Mouse (Mus musculus): ENCODE measurements around the gene Arhgap32. TPM values are rescaled to one million over a fixed set of nuclear protein-coding genes. Genes with fewer than 3 reads are reported as not detected.

Gene Arhgap32
- total RNA-seq (2012; rRNA removed), result 0.08 and 0.38 TPM in 2 replicates
- total RNA-seq (2014; rRNA removed), result not detected in 2 replicates
- polyA plus RNA-seq (2012; ENCODE audit: insufficient read length, low read depth), result 0.05 and 0.41 TPM in 2 replicates

- H3K4me2 ChIP-seq (ENCODE audit: insufficient read depth, low read depth, poor library complexity, severe bottlenecking), result no peak within 1 kb of the TSS
- dilution Hi-C loops (cut with MboI; ENCODE audit: extremely low pct_ligation_motif_present, extremely low pct_unique_long_range_greater_than_20kb, low sequenced_read_pairs), result no loop called here
Measured at GRCm38 (mm10) chr9:32115786-32116185, at the start of gene Arhgap32. TSS of gene Arhgap32 (plus strand) at chr9:32116136.

DNA sequence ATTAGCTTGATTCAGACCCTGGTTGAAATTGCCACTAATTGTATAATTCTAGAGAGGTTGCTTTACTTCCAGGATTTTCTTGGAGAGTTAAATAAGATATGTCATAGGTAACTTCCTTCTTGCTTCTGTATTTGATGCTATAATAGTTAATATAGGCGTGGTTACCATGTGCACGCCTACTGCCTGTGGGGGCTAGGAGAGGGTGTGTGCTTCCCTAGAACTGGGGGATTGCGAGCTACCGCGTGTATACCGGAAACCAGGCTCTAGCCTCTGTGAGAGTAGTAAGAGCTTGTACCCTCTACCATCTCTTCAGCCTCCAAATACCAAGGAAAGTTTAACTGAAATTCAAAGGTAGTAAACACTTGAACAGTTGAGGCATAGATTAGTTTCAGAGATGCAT, 43.2 kb upstream of the Arhgap32 start:
- Histone ChIP-seq H3K79me2 (replicated peaks; ENCODE audit: control insufficient read depth, extremely low read depth, insufficient read depth, poor library complexity, severe bottlenecking) (no peaks in the 10 kb centered on the region), H3K27me3 (replicated peaks) (no peaks in the 10 kb centered on the region), H3K9ac (ENCODE audit: insufficient read depth, low read depth) (no peak overlapping the region), H3K4me1 (ENCODE audit: control insufficient read depth in 1 of 2, insufficient read depth in 2 of 2) (no peaks in the 10 kb centered on the region), H3K9me3 (replicated peaks; ENCODE audit: low read length) (no peaks in the 10 kb centered on the region), H3K4me2 (ENCODE audit: insufficient read depth, low read depth, poor library complexity, severe bottlenecking) (no peak overlapping the region), H3K27ac (ENCODE audit: insufficient read depth, low read depth) (no peak overlapping the region), H3K36me3 (replicated peaks in 1 of 2; ENCODE audit: control insufficient read depth in 1 of 2, insufficient read depth in 1 of 2, low read length in 1 of 2) (no peaks in the 10 kb centered on the region), H3K4me3 (replicated peaks in 1 of 3; ENCODE audit: low read depth in 2 of 3, low read length in 2 of 3, poor library complexity in 1 of 3) (no peak overlapping the region)
- TF ChIP-seq USF2 (conservative IDR thresholded peaks at IDR 0.05; ENCODE audit: low read depth, low read length), result no peak
- TF ChIP-seq MXI1 (IDR thresholded peaks at IDR 0.05; ENCODE audit: low read depth, low read length), result no peak
- TF ChIP-seq E2F4 (IDR thresholded peaks at IDR 0.05; ENCODE audit: insufficient replicate concordance, low read depth, low read length), result no peak
- TF ChIP-seq TCF12 (IDR thresholded peaks at IDR 0.05; ENCODE audit: low read depth, low read length), result no peak
- TF ChIP-seq POLR2A (IDR thresholded peaks at IDR 0.05; ENCODE audit: low read depth, low read length), result no peak
- TF ChIP-seq RAD21 (IDR thresholded peaks at IDR 0.05; ENCODE audit: low read depth, low read length), result no peak
- in situ Hi-C loops (cut with MboI; ENCODE audit: low pct_ligation_motif_present, low pct_unique_long_range_greater_than_20kb, low sequenced_read_pairs) (no loop called here), dilution Hi-C loops (cut with MboI; ENCODE audit: extremely low pct_ligation_motif_present, extremely low pct_unique_long_range_greater_than_20kb, low sequenced_read_pairs) (no loop called here)
- no peak for DNase-seq (ENCODE audit: extremely low read depth)

More at GRCm38 (mm10) chr9:32115786-32116185, at the start of gene Arhgap32:
- TF ChIP-seq MXI1 (IDR thresholded peaks at IDR 0.05; ENCODE audit: low read depth, low read length), result no peak
- TF ChIP-seq NRF1 (IDR thresholded peaks at IDR 0.05; ENCODE audit: low read depth, low read length), result no peak
- TF ChIP-seq RCOR1 (conservative IDR thresholded peaks at IDR 0.05; ENCODE audit: low read depth, low read length), result no peak
- TF ChIP-seq ZC3H11A (IDR thresholded peaks at IDR 0.05; ENCODE audit: low read depth, low read length), result no peak
- TF ChIP-seq CHD1 (IDR thresholded peaks at IDR 0.05; ENCODE audit: low read depth, low read length), result no peak
- TF ChIP-seq MAZ (IDR thresholded peaks at IDR 0.05; ENCODE audit: low read depth, low read length), result no peak
- TF ChIP-seq NELFE (IDR thresholded peaks at IDR 0.05; ENCODE audit: low read depth, low read length), result no peak
- TF ChIP-seq ZNF384 (IDR thresholded peaks at IDR 0.05; ENCODE audit: low read depth, low read length), result no peak
- no peak for TF ChIP-seq PAX5 (IDR thresholded peaks at IDR 0.05; ENCODE audit: low read length)
- no peak for TF ChIP-seq MAFK (IDR thresholded peaks at IDR 0.05; ENCODE audit: insufficient replicate concordance, low read length)
- no peak for TF ChIP-seq BHLHE40 (IDR thresholded peaks at IDR 0.05; ENCODE audit: low read depth, low read length)
- no peak for TF ChIP-seq JUN (IDR thresholded peaks at IDR 0.05; ENCODE audit: insufficient read depth, low read depth, low read length)
- TF ChIP-seq CTCF (conservative IDR thresholded peaks at IDR 0.05 in 1 of 2, IDR thresholded peaks at IDR 0.05 in 1 of 2; ENCODE audit: low read depth in 2 of 2, low read length in 2 of 2), result no peak
- no peak for TF ChIP-seq ZKSCAN1 (IDR thresholded peaks at IDR 0.05; ENCODE audit: borderline replicate concordance, low read depth, low read length)
- TF ChIP-seq GABPA (IDR thresholded peaks at IDR 0.05; ENCODE audit: insufficient replicate concordance, low read depth, low read length), result no peak
- TF ChIP-seq IRF4 (IDR thresholded peaks at IDR 0.05; ENCODE audit: low read depth, low read length), result no peak
- no peak for TF ChIP-seq ETS1 (conservative IDR thresholded peaks at IDR 0.05; ENCODE audit: low read depth, low read length)
- no peak for TF ChIP-seq MAX (IDR thresholded peaks at IDR 0.05; ENCODE audit: low read length)
- TF ChIP-seq MYC (IDR thresholded peaks at IDR 0.05; ENCODE audit: low read depth, low read length), result no peak
- TF ChIP-seq ELF1 (IDR thresholded peaks at IDR 0.05; ENCODE audit: low read depth, low read length), result no peak
- DNase-seq (ENCODE audit: extremely low read depth), result no peak
- H3K36me3 ChIP-seq (replicated peaks in 1 of 2; ENCODE audit: control insufficient read depth in 1 of 2, insufficient read depth in 1 of 2, low read length in 1 of 2), result no peaks in the 10 kb centered on the region
- no peaks in the 10 kb centered on the region for H3K9me3 ChIP-seq (replicated peaks; ENCODE audit: low read length)
- in situ Hi-C loops (cut with MboI; ENCODE audit: low pct_ligation_motif_present, low pct_unique_long_range_greater_than_20kb, low sequenced_read_pairs), result no loop called here
- no peaks in the 10 kb centered on the region for H3K79me2 ChIP-seq (replicated peaks; ENCODE audit: control insufficient read depth, extremely low read depth, insufficient read depth, poor library complexity, severe bottlenecking)
- H3K4me3 ChIP-seq (replicated peaks in 1 of 3; ENCODE audit: low read depth in 2 of 3, low read length in 2 of 3, poor library complexity in 1 of 3), result no peak within 1 kb of the TSS
- no peak within 1 kb of the TSS for H3K27ac ChIP-seq (ENCODE audit: insufficient read depth, low read depth)
- H3K9ac ChIP-seq (ENCODE audit: insufficient read depth, low read depth), result no peak within 1 kb of the TSS
- 0 out of 4 replicates have a peak, but pooled peaks cover 0 to 2% of the 10 kb centered on the region in 2 experiments for H3K4me1 ChIP-seq (ENCODE audit: control insufficient read depth in 1 of 2, insufficient read depth in 2 of 2)
- H3K27me3 ChIP-seq (replicated peaks), result no peaks in the 10 kb centered on the region

Measured in CH12.LX (cell line).